In the genomic region with DNA sequence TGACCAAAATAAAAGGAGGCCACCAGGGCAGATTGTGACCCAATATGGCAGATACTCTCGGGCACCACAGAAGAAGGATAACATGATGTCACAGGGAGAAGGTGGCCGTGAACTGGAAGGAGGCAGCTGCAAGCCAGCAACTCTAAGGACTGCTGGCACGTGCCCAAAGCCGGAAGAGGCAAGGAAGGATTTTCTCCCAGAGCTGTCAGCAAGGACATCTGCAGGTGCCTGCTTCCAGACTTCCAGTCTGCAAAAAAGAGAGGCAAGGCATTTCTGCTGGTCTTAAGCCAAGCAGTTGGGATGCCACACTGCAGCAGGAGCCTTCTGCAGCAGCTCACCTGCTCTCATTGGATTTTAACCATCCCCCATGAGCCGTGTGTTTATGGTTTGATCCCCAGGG, we compare ENCODE assay signal across 10 mouse cellular contexts.
DNase-seq lines count a peak whose midpoint lies in the region; ATAC-seq and TF ChIP-seq lines count a peak whose summit lies in the region.
"Had no signal": no experiment of that assay in that cellular context is flagged by ENCODE, and none has a peak within 500 bp of the region (broad histone marks: within the 10 kb centered on the region; RNA-seq: fewer than 3 reads in every experiment).

No protein-coding gene starts in this region.

- H3K4me3 ChIP-seq in cerebellum, adult 2 months (replicated peaks; ENCODE audit: insufficient read depth, low read depth, low read length) = no peak overlapping the region
- no peak overlapping the region for H3K4me3 ChIP-seq in forebrain, embryonic 12.5 days (replicated peaks)
- H3K4me3 ChIP-seq in midbrain, embryonic 13.5 days (replicated peaks) = no peak overlapping the region

- no peaks in the 10 kb centered on the region for H3K27me3 ChIP-seq in cerebellum, adult 2 months (ENCODE audit: control insufficient read depth, insufficient read depth, low read length)
- no peaks in the 10 kb centered on the region for H3K27me3 ChIP-seq in forebrain, embryonic 12.5 days
- H3K27me3 ChIP-seq in midbrain, embryonic 13.5 days = no peaks in the 10 kb centered on the region

- no peak for TF ChIP-seq POLR2A in cerebellum, adult 2 months (IDR thresholded peaks at IDR 0.05; ENCODE audit: borderline replicate concordance, insufficient read depth, low read length)

- peaks cover 45% of the 10 kb centered on the region for H3K4me1 ChIP-seq in cerebellum, adult 2 months (ENCODE audit: control insufficient read depth, insufficient read depth, low read length)
- H3K4me1 ChIP-seq in forebrain, embryonic 12.5 days = peaks cover 67% of the 10 kb centered on the region
- H3K4me1 ChIP-seq in midbrain, embryonic 13.5 days (replicated peaks) = peaks cover 71% of the 10 kb centered on the region

- WGBS in cerebellum, adult 2 months = 16% methylated on average over 5 of the region's 5 CpGs
- WGBS in forebrain, embryonic 12.5 days = 71% methylated on average over 5 of the region's 5 CpGs
- WGBS in midbrain, embryonic 13.5 days = 68% methylated on average over 5 of the region's 5 CpGs

- H3K27ac ChIP-seq in cerebellum, adult 2 months (ENCODE audit: insufficient read depth, low read length) = peak overlapping the region; percentile 62
- H3K27ac ChIP-seq in forebrain, embryonic 12.5 days = peak overlapping the region; percentile 97
- peak overlapping the region; percentile 83; the same call in 1 of the 2 replicates for H3K27ac ChIP-seq in midbrain, embryonic 13.5 days
- H3K27ac ChIP-seq: kidney, postnatal 0 days; liver, embryonic 14.5 days had no signal

- peak; percentile 14 to 41 for DNase-seq in kidney, postnatal 25 days
- no peak for DNase-seq in kidney, adult 9 months
- peak; percentile 65 to 71 for DNase-seq in cerebellum, adult 2 months
- DNase-seq in adipocyte (ENCODE audit: low spot score) = no peak
- DNase-seq in urinary bladder, postnatal 36 days (ENCODE audit: low spot score in 2 of 2) = no peak

- peaks cover 3% of the 10 kb centered on the region; the same call in 1 of the 2 replicates for H3K36me3 ChIP-seq in forebrain, embryonic 12.5 days (replicated peaks)
- no peaks in the 10 kb centered on the region for H3K36me3 ChIP-seq in midbrain, embryonic 13.5 days

- no peak overlapping the region for H3K4me2 ChIP-seq in forebrain, embryonic 12.5 days
- no peak overlapping the region for H3K4me2 ChIP-seq in midbrain, embryonic 13.5 days (replicated peaks)

- H3K9me3 ChIP-seq in forebrain, embryonic 12.5 days = no peaks in the 10 kb centered on the region
- H3K9me3 ChIP-seq in midbrain, embryonic 13.5 days = no peaks in the 10 kb centered on the region

- TF ChIP-seq CTCF in cerebellum, adult 2 months (IDR thresholded peaks at IDR 0.05; ENCODE audit: borderline replicate concordance, insufficient read depth, low read depth, low read length) = no peak

- no peak for ATAC-seq in forebrain, embryonic 12.5 days (ENCODE audit: low FRiP score)
- no peak for ATAC-seq in midbrain, embryonic 13.5 days
- no peak for ATAC-seq in erythroid progenitor cell, adult 5-6 weeks (replicated peaks; ENCODE audit: low FRiP score, poor library complexity, severe bottlenecking)

- H3K9ac ChIP-seq in forebrain, embryonic 12.5 days = no peak overlapping the region
- H3K9ac ChIP-seq in midbrain, embryonic 13.5 days (replicated peaks) = no peak overlapping the region
- H3K9ac ChIP-seq: liver, embryonic 14.5 days had no signal

Comparison
In these comparisons a context has a peak if more than half of its experiments do, and no peak if none do; other contexts are left out.
1. DNase-seq: peak in kidney, postnatal 25 days (2 of 2) and cerebellum, adult 2 months (2 of 2); none in kidney, adult 9 months (single experiment), adipocyte (single experiment) and urinary bladder, postnatal 36 days (0 of 2).
2. Peak in every context shown above with its lines, with median percentiles within 50 percentile points of each other: H3K27ac ChIP-seq.